Mouse (Mus musculus): ENCODE measurements around the gene Arl4c.
"Not testable (repeated sequence)": the region's sequence is repeated elsewhere in the genome, so short reads cannot be mapped to it uniquely, and the experiment has no call there.

Arl4c gene

GRCm38 (mm10) chr1:88654521-88655472 lies 47.2 kb downstream of the Arl4c start:
- DNase-seq: peak; percentile 27

DNA sequence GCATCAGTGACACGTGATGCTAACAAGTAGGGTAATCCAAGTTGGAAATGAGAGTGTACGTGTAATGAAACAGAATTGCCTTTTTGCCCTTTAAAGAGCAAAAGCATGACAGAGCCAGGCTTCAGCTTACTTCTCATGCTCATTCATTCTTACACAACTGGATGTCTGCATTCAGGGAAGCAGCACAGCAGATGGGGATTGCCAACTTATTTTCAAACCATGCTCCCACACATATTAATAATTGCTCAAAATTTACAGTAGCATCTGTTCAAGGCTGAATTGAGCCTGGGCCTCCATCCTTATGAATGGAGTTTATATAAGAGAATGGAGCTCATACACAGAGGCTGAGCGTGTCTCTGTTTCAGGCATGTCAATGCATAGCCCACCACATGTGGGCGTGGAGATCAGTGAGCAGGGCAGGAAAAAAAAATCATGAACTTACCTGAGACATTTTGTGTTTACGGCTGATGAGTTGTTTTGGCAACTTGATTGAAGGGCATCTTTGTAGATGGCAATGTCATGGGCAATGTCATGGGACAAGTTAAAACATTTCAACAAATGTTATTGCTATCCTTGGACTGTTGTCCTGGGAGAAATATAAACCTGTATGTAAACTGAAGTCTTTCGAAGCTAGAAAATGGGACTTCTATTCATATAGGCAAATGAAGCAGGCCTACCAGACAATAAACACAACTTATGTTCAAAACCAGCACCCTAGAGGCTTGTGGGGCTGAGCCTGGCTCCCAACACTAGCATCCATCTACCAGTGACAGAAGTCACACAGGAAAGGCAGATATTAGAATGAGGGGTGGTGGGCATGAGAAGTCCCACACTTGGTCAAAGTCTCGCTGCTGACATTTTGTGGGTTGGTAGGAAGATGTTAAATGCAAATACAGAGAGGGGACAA lies 48.2 kb downstream of the Arl4c start:
- no peak for DNase-seq

DNA sequence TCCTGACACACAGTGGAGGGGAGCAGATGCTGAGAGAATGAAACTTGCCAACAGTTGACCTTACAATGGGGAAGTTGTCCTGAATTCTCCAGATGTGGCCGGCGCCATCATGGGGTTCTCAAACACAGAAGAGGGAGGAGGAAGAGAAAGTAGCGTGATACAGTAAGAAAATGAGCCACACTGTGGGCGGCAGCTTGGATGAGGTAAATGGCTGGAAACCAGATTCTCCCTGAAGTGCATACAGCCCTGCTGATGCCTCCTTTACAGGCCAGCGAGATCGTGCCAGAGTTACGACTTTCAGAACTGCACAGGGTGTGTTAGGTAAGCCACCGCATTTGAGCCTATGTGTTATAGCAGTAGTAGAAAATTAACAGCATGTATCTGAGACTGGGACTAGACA lies 49.3 kb downstream of the Arl4c start:
- no peak for DNase-seq

DNA sequence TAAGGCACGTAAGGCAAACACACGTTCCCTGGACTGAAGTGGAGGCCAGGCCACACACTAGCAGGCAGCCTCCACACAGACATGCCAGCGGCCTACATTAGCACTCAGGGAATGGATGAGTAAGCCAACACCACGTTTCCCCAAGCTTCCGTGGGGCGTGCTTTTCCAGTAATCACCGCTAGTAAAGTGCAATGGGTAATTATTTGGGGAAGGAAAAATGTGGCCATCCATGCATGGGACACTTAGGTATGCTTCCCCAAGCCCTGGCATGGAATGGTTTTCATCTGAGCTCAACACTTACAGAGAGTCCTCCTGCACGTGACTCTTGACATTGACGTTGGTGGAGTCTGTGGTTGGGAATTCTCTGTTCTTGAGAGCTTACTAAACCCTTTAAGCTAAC lies 50.4 kb downstream of the Arl4c start:
- DNase-seq: no peak

- no peak for DNase-seq
Measured at GRCm38 (mm10) chr1:88648742-88649141, 53.3 kb downstream of the Arl4c start.

- DNase-seq: no peak
Measured at GRCm38 (mm10) chr1:88645599-88646119, 56.4 kb downstream of the Arl4c start.

GRCm38 (mm10) chr1:88644417-88644816 lies 57.6 kb downstream of the Arl4c start:
- no peak for DNase-seq

DNA sequence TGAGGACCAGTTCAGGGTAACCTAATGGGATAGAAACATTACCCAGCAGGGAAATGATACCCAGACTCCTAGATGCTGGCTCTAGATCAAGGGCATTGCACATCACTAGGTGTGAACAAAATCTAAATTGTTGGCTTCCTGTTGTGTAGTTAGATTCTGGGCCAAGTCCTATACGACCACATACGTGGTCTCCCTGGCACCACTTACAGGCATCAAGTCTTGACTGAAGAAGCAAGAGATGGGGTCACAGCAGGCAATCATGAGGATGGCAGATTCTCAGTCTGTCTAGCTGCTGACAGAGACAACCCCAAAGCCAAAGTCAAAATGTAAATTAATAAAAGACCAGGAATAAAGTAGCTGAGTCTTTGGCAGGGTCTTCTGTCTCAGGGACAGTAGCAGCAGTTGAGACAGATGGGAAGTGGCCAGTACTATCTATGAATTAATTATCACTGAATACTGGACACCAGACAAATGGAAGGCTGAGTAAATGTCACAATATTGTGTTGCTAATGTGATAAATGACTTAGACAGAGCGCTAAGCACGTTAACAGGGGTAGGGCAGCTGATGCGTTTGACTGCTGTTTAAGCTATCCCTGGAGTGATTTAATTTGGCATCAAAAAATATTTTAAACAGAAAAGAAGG lies 58.7 kb downstream of the Arl4c start:
- DNase-seq: no peak

DNA sequence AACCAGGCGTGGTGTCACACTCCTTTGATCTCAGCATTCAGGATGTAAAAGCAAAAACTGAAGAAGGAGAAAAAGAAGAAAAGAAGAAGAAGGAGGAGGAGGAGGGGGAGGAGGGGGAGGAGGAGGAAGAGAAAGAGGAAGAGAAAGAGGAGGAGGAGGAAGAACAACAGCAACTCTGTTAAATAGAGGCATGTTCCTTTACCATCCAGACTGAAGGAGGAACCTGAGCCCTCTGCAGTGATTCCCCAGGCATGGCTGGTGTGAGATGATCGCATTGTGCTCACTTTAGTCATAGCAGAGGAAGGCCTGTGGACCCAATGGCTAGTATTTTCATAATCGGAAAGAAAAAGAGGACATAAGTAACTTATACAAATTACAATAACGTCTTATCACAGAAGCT lies 59.3 kb downstream of the Arl4c start:
- no peak for DNase-seq

GRCm38 (mm10) chr1:88641678-88642215 lies 60.3 kb downstream of the Arl4c start:
- no peak for DNase-seq

DNA sequence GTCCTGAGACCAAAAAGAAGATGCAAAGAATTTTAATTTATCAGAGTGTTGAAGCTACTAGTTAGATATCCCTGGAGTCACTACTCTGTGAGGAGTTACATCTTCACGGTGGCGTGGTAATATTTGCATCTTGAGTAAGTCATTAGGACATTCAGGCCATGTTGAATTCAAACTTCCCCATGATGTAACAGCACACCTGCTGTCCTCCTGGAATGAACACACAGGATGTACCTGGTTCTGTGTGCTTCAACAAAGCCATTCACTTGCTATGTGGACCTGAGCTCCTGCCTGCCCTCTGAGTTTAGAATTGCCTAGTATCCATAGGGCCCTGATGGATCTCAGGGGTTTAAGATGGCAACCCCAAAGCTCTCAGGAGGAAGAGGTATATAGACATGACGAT lies 60.8 kb downstream of the Arl4c start:
- no peak for DNase-seq

DNA sequence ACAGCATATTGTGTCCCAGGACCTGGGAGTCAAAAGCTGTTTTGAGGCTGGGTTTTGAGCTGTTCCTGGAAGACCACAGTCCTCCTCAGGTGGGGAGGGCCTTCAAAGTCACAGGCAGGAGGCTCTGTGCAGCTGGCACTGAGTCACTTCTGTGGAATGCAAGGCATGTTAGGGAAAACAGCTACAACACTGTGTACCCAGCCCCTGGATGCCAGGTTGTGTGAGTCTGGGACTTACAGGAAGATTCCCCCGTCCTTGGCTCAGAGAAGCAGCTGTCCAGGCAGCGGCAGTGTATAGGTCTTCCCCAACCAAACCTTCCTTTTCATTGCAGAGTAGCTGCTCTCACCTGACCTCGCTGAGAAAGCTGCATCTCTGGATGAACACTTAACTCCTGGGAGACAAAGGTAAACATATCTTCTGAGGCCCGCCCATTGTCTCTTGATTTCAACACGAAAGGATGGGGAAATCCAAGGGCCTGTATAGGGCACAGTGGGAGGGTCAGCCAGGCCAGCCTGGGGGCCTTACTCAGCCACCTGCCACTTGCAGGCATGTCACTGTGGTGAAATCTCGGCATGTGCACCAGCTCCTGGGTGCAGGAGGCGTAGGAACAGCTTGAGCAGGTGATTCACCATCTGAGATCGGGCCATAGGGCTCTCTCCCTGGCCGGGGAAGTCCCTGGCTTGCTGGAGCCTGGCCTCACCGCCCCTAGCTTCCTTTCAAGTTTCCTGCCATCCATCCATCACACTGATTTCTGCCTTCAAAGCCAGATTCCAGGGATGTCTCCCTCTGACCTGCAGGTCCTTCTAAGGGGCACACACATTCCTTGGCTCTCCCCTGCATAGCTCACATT lies 62.4 kb downstream of the Arl4c start:
- DNase-seq: peak; percentile 32

DNA sequence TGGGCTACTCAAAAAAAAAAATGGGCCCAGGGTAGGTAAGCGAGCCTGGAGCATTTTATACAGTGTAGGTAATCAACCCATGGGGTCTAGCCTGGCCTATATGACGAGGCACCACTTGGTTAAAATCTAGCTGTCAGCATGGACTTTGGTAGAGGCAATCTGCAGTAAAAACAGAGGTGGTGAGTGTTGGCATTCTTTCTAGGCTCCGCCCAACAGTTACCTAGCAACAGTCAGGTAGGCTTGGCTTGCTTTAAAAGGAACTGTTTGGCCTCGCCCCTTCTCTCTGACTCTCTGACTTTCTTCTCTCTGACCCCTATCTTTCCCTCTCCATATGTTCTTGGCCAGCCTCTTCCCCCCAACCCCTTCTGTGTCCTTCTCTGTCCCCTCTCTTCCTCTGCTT lies 63.4 kb downstream of the Arl4c start:
- DNase-seq: peak; percentile 36

DNA sequence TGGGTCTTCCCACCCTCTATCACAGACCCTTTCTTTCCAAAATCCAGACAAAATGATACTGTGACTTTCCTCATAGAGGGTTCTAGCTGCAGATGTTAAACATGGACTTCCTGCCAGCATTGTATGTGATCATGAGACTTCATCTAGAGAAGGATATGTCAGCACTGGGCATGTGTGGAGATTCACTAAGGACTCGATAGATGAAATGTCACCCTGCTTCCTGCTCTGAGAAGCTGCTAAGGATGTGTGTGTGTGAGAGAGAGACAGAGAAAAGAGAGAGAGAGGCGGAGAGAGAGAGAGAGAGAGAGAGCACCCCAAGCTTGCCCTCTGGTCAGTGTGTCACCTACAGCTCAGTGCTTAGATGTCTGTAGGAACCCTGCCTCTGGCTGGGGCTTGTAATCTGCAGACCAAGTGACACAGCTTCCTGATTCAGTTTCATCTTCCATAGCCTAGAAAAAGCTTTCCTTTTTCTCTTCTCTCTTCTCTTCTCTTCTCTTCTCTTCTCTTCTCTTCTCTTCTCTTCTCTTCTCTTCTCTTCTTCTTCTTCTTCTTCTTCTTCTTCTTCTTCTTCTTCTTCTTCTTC lies 65.4 kb downstream of the Arl4c start:
- not testable (repeated sequence) for DNase-seq

DNA sequence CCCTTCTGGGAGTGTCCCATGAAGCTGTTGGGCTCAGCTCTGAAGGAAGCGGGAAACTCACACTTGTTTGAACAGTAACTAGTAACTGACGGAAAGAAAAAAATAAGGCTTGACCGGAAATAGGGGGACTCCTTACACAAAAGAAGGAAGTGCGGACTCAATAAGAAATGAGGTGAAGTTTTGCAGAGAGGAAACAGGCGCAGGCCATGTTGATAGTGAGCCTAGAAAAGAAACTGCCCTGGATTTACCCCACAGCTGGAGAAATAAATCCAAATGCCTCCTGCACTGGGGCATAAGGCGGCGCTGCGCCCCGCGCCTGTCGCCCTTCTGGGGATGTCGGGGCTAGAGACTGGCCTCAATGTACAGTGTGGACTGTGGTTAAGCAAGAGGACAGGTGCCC lies 66.4 kb downstream of the Arl4c start:
- no peak for DNase-seq

GRCm38 (mm10) chr1:88632851-88633250 lies 69.2 kb downstream of the Arl4c start:
- DNase-seq: no peak

DNA sequence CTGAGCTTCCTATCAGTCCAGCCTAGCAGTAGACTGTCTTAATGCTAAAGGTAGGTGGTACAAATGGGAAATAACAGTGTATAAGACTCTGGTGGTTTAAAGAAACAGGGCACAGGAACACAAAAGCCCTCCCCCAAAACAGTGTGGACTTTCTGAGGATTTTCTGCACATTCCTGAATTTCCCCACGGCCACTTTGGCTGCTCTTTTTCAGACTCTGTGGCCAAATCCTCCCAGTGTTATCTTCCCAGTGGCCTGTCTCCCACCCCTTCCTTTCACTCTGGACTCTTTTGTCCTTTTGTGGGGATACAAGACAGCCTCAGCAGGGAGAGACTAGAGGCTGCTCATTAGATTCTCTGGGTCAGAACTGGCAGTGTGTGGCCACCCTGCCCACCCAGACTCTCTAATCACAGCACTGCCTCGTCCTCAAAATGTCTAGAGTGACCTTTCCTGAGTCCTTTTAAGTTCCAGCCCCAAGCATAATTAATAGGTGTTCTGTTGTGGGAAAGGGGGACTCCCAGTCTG lies 72.0 kb downstream of the Arl4c start:
- DNase-seq: no peak

DNA sequence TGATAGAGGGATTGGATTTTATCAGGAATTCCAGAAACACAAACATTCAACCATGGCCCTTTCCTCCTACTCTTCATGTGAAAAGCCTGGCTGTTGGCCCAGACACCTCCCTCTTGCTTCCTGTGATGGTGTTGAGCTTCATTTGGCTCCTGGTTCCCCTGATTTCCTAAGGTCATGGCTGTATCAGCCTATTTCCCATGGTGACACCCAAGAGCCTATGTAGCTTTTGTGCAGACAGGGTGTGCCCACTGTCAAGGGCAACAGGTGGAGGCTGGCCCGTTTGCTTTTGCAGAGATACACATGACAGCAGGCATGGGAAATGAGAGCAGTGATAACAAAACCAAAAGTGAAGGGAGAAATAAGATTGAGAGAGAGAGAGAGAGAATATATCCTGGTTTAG lies 76.8 kb downstream of the Arl4c start:
- DNase-seq: peak; percentile 55

GRCm38 (mm10) chr1:88624376-88624775 lies 77.6 kb downstream of the Arl4c start:
- no peak for DNase-seq

GRCm38 (mm10) chr1:88623541-88624115 lies 78.4 kb downstream of the Arl4c start:
- no peak for DNase-seq

Measured in lung, postnatal 14 days (tissue).